Mouse (Mus musculus) c-Kit-positive CD71-positive TER-119-negative erythroid progenitor cells, embryonic 14.5 days (primary cell): ENCODE data around the gene Ggcx.
"Not testable (repeated sequence)": the region's sequence is repeated elsewhere in the genome, so short reads cannot be mapped to it uniquely, and the experiment has no call there.

Experiments used
- DNase-seq: peaks from one replicate; pipeline ENCODE4 v3.0.0-alpha.2; 2013; ENCODE audit warnings: low read depth

Ggcx gene

DNA sequence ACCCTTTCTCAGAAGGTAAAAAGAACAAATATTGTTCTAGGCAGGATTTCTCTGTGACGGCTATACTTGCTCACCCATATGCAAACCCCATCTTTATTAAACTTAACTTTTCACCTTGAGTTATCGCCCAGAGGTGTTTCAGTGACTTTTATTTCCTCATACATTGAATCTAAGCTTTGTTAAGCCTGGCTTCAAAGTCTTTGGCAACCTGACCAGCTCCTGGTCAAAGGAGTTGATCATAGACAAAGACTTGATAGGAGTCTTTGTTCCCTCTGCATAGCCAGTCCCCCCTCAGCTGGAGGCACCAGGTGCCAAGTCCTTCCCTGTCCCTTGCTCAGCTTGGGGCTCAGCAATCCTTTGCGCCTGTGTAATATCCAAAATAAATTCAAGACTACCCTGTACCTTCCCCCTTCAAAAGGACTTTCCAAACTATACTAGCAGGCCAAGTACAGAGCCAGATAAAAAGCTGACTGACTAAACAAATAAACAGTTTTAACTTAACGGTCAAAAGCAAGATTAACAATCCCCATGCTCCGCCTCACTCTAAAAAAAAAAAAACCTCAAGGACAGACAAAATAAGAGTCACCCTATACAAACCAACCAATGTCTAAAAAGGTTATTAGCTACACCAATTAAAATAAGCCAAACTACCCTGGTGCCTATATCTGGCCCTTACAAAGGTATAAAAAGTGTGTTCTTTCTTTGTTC, 48.6 kb downstream of the Ggcx start:
- not testable (repeated sequence) for DNase-seq

GRCm38 (mm10) chr6:72465361-72466157, 51.5 kb downstream of the Ggcx start:
- DNase-seq, result no peak

DNA sequence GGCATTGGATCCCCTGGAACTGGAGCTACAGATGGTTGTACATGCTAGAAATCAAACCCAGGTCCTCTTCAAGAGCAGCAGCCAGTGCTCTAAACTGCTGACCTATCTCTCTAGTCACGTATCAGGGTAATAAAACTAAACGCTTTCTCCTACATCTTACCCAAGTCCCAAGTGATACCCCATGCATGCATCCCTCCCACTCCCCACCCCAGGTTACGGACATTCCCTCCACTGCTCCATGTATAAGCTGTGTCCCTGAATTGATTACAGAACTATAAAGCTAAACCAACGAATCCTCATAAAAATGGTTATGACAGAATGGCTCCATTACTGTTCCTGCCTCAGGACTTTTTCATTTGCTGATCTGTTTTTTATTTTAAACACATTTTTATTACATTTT, 52.1 kb downstream of the Ggcx start:
- no peak for DNase-seq

GRCm38 (mm10) chr6:72473264-72474041, 59.3 kb downstream of the Ggcx start:
- DNase-seq, result no peak

DNA sequence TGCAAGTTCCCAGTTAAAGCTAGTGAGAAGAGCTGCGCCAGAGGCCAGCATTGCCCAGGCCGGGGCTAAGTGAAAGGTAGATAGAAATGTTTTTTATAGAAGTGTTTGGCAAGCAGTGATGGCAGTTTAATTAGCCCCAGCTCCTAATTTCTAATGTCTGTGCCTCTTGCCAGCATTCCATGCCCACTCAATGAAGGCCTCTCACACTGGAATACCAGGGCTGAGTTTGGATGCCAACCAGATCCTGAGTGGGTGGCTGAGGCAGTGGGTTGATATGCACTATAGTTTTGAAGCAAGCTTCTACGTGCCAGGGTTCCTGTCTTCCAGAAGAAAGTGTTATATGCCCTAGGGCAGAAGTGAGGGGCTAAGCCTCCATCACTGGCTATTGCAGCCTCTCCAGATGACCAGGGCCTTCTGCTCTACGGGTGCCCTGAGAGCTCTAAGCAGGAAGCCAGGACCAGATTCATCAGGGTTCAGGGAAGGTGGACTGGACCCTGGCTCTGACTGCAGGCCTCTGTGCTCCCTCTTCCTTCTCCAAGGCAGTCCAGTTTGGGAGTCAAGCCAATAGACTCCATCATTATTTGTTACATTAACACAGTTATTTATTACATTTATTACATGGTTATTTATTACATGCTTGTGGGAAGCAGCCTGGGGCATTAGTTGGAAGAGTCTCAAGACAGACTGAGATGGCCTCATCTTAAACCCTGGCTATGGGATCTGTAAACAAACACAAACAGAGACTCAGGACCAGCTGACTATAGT, 61.3 kb downstream of the Ggcx start:
- DNase-seq, result no peak

DNA sequence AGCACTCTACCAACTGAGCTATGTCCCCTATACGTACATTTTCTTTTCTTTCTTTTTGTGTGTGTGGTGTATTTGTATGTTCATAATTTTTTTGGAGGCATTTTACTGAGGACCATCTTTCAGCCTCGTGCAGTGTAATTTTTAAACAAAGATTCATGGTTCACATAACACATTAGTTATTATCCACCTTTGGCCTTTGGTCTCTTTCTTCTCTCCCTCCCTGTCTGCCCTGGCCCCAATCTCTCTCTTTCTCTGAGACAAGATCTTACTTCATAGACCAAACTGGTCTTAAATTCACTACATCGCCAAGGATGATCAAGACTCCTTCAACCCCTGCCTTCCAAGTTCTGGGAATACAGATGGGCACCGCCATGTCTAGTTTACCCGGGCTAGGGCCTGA, 62.7 kb downstream of the Ggcx start:
- DNase-seq, result no peak

DNA sequence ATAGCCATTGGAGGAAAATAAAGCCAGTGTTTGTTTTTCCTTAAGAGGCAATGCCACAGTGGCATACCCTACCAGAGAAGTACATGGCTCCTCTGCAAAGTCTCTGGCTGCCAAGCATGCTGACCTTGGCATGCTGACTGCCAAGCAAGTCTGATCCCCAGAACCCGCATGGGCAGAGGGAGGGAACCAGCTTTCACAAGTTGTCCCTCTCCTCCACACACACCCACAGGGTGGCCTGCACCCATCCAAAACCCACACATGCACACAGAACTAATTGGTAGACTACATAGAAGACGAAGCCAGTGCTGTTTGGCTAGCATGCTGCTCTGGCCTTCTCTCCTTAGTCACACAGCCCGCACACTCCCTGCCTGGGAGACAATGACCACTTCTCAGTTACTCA, 63.5 kb downstream of the Ggcx start:
- DNase-seq, result no peak

DNA sequence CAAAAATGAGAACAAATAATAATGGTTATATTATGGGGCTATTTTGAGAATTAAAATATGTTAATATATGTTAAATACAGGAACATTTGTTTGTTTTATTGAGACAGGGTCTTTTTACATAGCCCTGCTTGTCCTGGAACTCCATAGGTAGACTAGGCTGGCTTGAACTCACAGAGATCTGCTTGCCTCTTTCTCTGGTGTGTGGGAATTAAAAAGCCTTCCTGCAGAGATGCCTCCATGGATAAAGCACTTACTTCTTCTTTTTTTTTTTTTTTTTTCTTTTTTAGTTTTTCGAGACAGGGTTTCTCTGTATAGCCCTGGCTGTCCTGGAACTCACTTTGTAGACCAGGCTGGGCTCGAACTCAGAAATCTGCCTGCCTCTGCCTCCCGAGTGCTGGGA, 64.6 kb downstream of the Ggcx start:
- not testable (repeated sequence) for DNase-seq

DNA sequence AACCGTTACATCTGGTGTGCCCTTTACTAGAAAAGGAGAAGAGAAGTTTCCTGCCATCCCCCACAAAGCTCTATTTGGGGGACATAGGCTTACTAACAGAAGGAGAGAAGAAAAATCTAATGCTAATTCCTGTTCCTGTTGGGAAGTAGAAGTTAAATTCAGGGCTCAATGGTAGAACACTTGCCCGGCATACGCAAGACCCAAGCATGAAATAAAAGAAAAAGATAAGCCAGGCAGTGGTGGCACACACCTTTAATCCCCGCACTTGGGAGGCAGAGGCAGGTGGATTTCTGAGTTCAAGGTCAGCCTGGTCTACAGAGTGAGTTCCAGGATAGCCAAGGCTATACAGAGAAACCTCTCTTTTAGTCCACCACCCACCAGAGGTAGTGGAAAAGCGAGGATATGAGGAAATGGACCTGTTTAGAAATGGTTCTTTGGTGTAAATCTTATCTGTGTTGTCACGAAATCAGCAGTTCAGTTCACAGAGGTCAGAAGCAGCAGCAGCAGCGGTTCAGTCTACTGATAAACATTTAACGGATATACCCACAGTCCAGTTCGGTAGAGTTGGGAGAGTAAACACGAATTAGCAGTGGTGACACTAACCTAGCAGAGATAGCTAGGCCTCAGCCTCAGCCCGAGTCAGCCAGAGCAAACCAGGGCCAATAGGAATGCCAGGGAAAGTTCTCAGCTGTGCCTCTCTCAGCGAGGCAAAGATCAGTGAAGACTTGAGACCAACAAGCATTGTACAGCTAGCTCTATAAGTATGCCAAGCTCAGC, 65.7 kb downstream of the Ggcx start:
- DNase-seq, result no peak

DNA sequence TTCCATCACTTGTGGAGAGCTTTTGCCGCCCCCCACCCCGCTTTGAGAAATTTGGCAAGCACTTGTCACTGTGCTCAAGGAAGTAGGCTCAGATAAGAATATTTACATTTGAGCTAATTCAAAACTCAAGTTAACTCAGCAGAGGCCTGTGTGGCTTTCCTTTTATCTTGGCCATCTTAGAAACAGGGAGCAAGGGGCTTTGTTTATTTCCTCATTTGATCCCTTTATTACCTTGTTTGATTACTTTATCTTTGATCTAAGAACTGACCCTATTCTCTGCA, 66.3 kb downstream of the Ggcx start:
- no peak for DNase-seq
